Mouse (Mus musculus) embryonic facial prominence, embryonic 12.5 days (tissue): ENCODE measurements around the gene Serpinb8. TPM values are rescaled to one million over a fixed set of nuclear protein-coding genes. Genes with fewer than 3 reads are reported as not detected.

Experiments used
- ATAC-seq: fragments of 200-750 bp; cut with Nextera tagmentation; 2 replicates; pipeline ENCODE4 v1.8.0; 2017; ENCODE audit not compliant: insufficient number of reproducible peaks, insufficient read depth, low FRiP score, low TSS enrichment
- H3K27ac ChIP-seq: fragments of 300-500 bp; sonication (generic); 2 replicates; pipeline ENCODE4 v1.5.1; 2016; ENCODE audit warnings: mild to moderate bottlenecking
- H3K27me3 ChIP-seq: fragments of 300-500 bp; sonication (generic); 2 replicates; pipeline ENCODE4 v1.6.1; 2016; ENCODE audit warnings: mild to moderate bottlenecking, moderate library complexity
- H3K36me3 ChIP-seq: fragments of 300-500 bp; sonication (generic); 2 replicates; pipeline ENCODE4 v1.6.1; 2016; ENCODE audit warnings: mild to moderate bottlenecking
- H3K4me1 ChIP-seq: fragments of 300-500 bp; sonication (generic); 2 replicates; pipeline ENCODE4 v1.6.1; 2016
- H3K4me2 ChIP-seq: fragments of 300-500 bp; sonication (generic); replicated peaks from 2 replicates; pipeline ENCODE4 v1.6.1; 2016; ENCODE audit warnings: mild to moderate bottlenecking, moderate library complexity
- H3K4me3 ChIP-seq: fragments of 300-500 bp; sonication (generic); 2 replicates; pipeline ENCODE4 v1.5.1; 2016; ENCODE audit warnings: mild to moderate bottlenecking
- H3K9ac ChIP-seq: fragments of 300-500 bp; sonication (generic); 2 replicates; pipeline ENCODE4 v1.6.1; 2016; ENCODE audit warnings: mild to moderate bottlenecking, moderate library complexity
- H3K9me3 ChIP-seq: fragments of 300-500 bp; sonication (generic); 2 replicates; pipeline ENCODE4 v1.6.1; 2016; ENCODE audit warnings: mild to moderate bottlenecking, moderate library complexity
- WGBS: fragments of 180-500 bp; shearing (Covaris S2); methylation state at CpG from one replicate; pipeline ENCODE4 v1.1.7; 2016; 5-methylcytosine and 5-hydroxymethylcytosine counted together
- polyA plus RNA-seq: library from polyadenylated mRNA; unstranded; fragments of >200 nt; fragmentation: Nextera tagmentation; extraction: Ambion mirVana; gene quantifications from 2 replicates; pipeline ENCODE4 v1.2.1, GENCODE M21; 2016

The Serpinb8 gene
- polyA plus RNA-seq, 1 experiment from 2014 or later = 1.4 TPM

GRCm38 (mm10) chr1:107645086-107645485, 55.3 kb downstream of the Serpinb8 start:
- no peak overlapping the region for H3K4me2 ChIP-seq
- H3K9me3 ChIP-seq = no peaks in the 10 kb centered on the region
- no peak overlapping the region for H3K9ac ChIP-seq
- no peaks in the 10 kb centered on the region for H3K36me3 ChIP-seq
- H3K4me1 ChIP-seq = no peaks in the 10 kb centered on the region
- no peak overlapping the region for H3K4me3 ChIP-seq
- WGBS = 23% methylated on average over 5 of the region's 6 CpGs
- no peak overlapping the region for H3K27ac ChIP-seq
- ATAC-seq = no peak
- no peaks in the 10 kb centered on the region for H3K27me3 ChIP-seq

GRCm38 (mm10) chr1:107657689-107658088, 67.9 kb downstream of the Serpinb8 start:
- H3K27ac ChIP-seq = no peak overlapping the region
- H3K36me3 ChIP-seq = no peaks in the 10 kb centered on the region
- no peaks in the 10 kb centered on the region for H3K9me3 ChIP-seq
- H3K27me3 ChIP-seq = no peaks in the 10 kb centered on the region
- no peak overlapping the region for H3K4me2 ChIP-seq
- no peak overlapping the region for H3K4me3 ChIP-seq
- H3K4me1 ChIP-seq = no peaks in the 10 kb centered on the region
- WGBS = 77% methylated on average over 2 of the region's 2 CpGs
- ATAC-seq = no peak
- H3K9ac ChIP-seq = no peak overlapping the region

Other genes with a start within 250 kb of the Serpinb8 start
- gene Serpinb11, start 228.8 kb upstream of the Serpinb8 start, polyA plus RNA-seq = 0.10 TPM in 1 of 2 replicates, not detected in the other
- 0.23 and 0.46 TPM in 2 replicates for gene Serpinb7, start 190.4 kb upstream of the Serpinb8 start, polyA plus RNA-seq
- gene Serpinb2, start 78.6 kb upstream of the Serpinb8 start, polyA plus RNA-seq = 0.31 and 0.41 TPM in 2 replicates